Mouse (Mus musculus): ENCODE measurements at regions not wholly inside any gene's neighbourhood (a gene's known extent, or its start where the extent isn't known, plus 50 kb on each side); places are given as distances from the start of the nearest gene placed in this dataset.

DNA sequence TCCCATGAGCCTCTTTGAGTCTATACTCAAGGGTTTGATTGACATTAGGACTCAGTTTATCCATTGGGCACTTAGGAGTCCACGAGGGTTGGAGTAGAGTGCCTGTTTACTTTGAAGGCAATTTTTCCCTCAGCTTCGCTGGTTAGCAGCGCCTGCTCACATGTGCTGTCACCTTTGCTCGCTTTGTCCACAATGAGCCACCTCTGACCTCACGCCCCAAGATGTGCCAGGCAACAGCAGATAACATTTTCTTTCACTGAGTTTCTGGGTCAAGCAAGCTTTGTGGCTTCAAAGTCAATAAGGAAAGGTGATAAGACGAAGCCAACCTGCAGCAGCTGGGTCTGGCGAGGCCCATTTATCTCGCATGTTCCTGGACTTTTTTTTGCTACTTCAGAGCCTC lies 99.3 kb upstream of the Afdn start:
- no peak overlapping the region for H3K4me3 ChIP-seq (ENCODE audit: low read depth, low read length)
- no peak for DNase-seq (ENCODE audit: low spot score)
- H3K4me1 ChIP-seq (ENCODE audit: control insufficient read depth, insufficient read depth, low read length): no peaks in the 10 kb centered on the region; the same call in 1 of the 2 replicates
- no peak overlapping the region for H3K27ac ChIP-seq (replicated peaks; ENCODE audit: low read depth, low read length)
- H3K9ac ChIP-seq (replicated peaks; ENCODE audit: low read length): no peak overlapping the region
- H3K27me3 ChIP-seq (ENCODE audit: control insufficient read depth, insufficient read depth, low read length): no peaks in the 10 kb centered on the region
- 92% methylated on average over 8 of the region's 8 CpGs for whole genome bisulfite sequencing
- H3K9me3 ChIP-seq (replicated peaks; ENCODE audit: control insufficient read depth, low read length): no peaks in the 10 kb centered on the region
- H3K4me2 ChIP-seq (ENCODE audit: low read depth, low read length): no peak overlapping the region
- H3K36me3 ChIP-seq (replicated peaks; ENCODE audit: control insufficient read depth, insufficient read depth, low read depth, low read length): no peaks in the 10 kb centered on the region
- ATAC-seq (replicated peaks; ENCODE audit: insufficient number of reproducible peaks, low FRiP score, low TSS enrichment, low read depth): no peak

DNA sequence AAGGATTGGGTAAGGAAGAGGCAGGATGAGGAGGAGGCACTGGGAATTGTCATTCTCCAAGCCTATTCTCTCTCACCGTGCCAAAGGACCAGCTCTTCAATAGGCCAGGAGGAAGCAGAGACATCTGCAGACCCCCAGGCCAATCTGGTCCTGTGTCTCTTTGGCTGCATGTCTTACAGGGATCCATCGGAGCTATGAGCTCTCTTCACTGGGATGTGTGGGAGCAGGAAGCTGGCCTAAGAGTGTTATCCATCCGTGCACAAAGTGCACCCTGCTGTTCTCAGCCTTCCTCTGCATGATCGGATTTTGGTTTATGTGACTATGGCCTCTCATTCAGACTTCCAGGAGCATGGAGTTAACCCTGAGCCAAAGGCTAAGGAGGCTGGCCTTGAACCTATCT lies 98.2 kb upstream of the Afdn start:
- DNase-seq (ENCODE audit: low spot score) (no peak), ATAC-seq (replicated peaks; ENCODE audit: insufficient number of reproducible peaks, low FRiP score, low TSS enrichment, low read depth) (no peak)
- H3K4me2 ChIP-seq (ENCODE audit: low read depth, low read length): no peak overlapping the region
- no peak overlapping the region for H3K27ac ChIP-seq (replicated peaks; ENCODE audit: low read depth, low read length)
- H3K4me1 ChIP-seq (ENCODE audit: control insufficient read depth, insufficient read depth, low read length): no peaks in the 10 kb centered on the region; the same call in 1 of the 2 replicates
- H3K9me3 ChIP-seq (replicated peaks; ENCODE audit: control insufficient read depth, low read length): no peaks in the 10 kb centered on the region
- H3K27me3 ChIP-seq (ENCODE audit: control insufficient read depth, insufficient read depth, low read length): no peaks in the 10 kb centered on the region
- no peaks in the 10 kb centered on the region for H3K36me3 ChIP-seq (replicated peaks; ENCODE audit: control insufficient read depth, insufficient read depth, low read depth, low read length)
- H3K9ac ChIP-seq (replicated peaks; ENCODE audit: low read length): no peak overlapping the region
- 67% methylated on average over 4 of the region's 4 CpGs for whole genome bisulfite sequencing
- H3K4me3 ChIP-seq (ENCODE audit: low read depth, low read length): no peak overlapping the region
